In the genomic region with DNA sequence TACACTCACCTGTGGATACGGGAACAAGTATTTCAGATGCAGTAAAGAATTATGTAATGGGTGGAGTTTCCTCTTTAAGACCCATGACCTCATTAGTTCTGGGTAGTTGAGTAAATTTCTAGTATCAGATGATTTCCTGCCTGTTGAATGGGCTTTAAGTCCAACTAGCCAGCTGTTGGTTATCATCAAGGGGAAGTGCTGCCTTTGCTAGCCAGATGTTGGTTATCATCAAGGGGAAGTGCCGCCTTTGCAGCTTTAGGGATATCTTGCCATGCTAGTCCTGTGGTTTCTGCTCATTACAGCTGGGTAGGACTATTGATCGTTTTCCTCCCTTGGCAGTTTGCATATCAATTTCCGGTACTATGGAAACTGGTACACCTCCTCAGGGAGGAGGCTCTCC, we compare ENCODE assay signal across 30 mouse cellular contexts. TPM values are rescaled to one million over a fixed set of nuclear protein-coding genes. Genes with fewer than 3 reads are reported as not detected.
A peak's percentile ranks its signal among the peaks of the same experiment; 100 is the strongest.
DNase-seq lines count a peak whose midpoint lies in the region; ATAC-seq and TF ChIP-seq lines count a peak whose summit lies in the region.
"Had no signal": no experiment of that assay in that cellular context is flagged by ENCODE, and none has a peak within 500 bp of the region (broad histone marks: within the 10 kb centered on the region; RNA-seq: fewer than 3 reads in every experiment).

No protein-coding gene starts in this region.

- no peak overlapping the region for H3K27ac ChIP-seq in forebrain, embryonic 12.5 days
- H3K27ac ChIP-seq: embryonic facial prominence, embryonic 12.5 days; heart, adult 2 months; heart, embryonic 13.5 days; hindbrain, embryonic 12.5 days; kidney, postnatal 0 days; left cerebral cortex, adult 2 months; limb, embryonic 15.5 days; midbrain, embryonic 10.5 days; neural tube, embryonic 15.5 days had no signal

- H3K9ac ChIP-seq in forebrain, embryonic 12.5 days = no peak overlapping the region
- H3K9ac ChIP-seq: embryonic facial prominence, embryonic 12.5 days; heart, embryonic 13.5 days; hindbrain, embryonic 12.5 days; limb, embryonic 15.5 days; neural tube, embryonic 15.5 days had no signal

- no peaks in the 10 kb centered on the region for H3K9me3 ChIP-seq in G1E (replicated peaks)
- H3K9me3 ChIP-seq in forebrain, embryonic 12.5 days = no peaks in the 10 kb centered on the region
- H3K9me3 ChIP-seq: embryonic facial prominence, embryonic 12.5 days; heart, embryonic 13.5 days; hindbrain, embryonic 12.5 days; limb, embryonic 15.5 days; midbrain, embryonic 10.5 days; neural tube, embryonic 15.5 days had no signal

- no peaks in the 10 kb centered on the region for H3K36me3 ChIP-seq in G1E (replicated peaks)
- H3K36me3 ChIP-seq in forebrain, embryonic 12.5 days (replicated peaks) = no peaks in the 10 kb centered on the region
- H3K36me3 ChIP-seq: embryonic facial prominence, embryonic 12.5 days; heart, embryonic 13.5 days; hindbrain, embryonic 12.5 days; limb, embryonic 15.5 days; midbrain, embryonic 10.5 days; neural tube, embryonic 15.5 days had no signal

- H3K4me1 ChIP-seq in G1E (ENCODE audit: insufficient read depth, low read depth, low read length) = peaks cover 50% of the 10 kb centered on the region
- H3K4me1 ChIP-seq in forebrain, embryonic 12.5 days = peaks cover 7% of the 10 kb centered on the region; the same call in 1 of the 2 replicates
- H3K4me1 ChIP-seq: limb, embryonic 15.5 days had no signal

- no peak overlapping the region for H3K4me2 ChIP-seq in forebrain, embryonic 12.5 days
- H3K4me2 ChIP-seq: embryonic facial prominence, embryonic 12.5 days; heart, embryonic 13.5 days; hindbrain, embryonic 12.5 days; limb, embryonic 15.5 days; neural tube, embryonic 15.5 days had no signal

- WGBS in forebrain, embryonic 12.5 days = 92% methylated on average over 4 of the region's 4 CpGs

- ATAC-seq in G1E (ENCODE audit: extremely low read depth, insufficient number of reproducible peaks, low FRiP score, poor library complexity, severe bottlenecking) = peak; percentile 5; the same call in 1 of the 2 replicates
- ATAC-seq in hematopoietic stem cell, adult 5-6 weeks (replicated peaks in 1 of 2; ENCODE audit: insufficient read depth in 1 of 2, low FRiP score in 2 of 2, low TSS enrichment in 1 of 2, low read depth in 1 of 2, poor library complexity in 2 of 2, severe bottlenecking in 2 of 2) = peak; percentile 51 to 74; a peak in 2 of 4 replicates
- ATAC-seq in megakaryocyte progenitor cell, adult 5-6 weeks (replicated peaks; ENCODE audit: poor library complexity) = peak; percentile 89
- no peak for ATAC-seq in forebrain, embryonic 12.5 days (ENCODE audit: low FRiP score)
- ATAC-seq: forebrain, embryonic 14.5 days; midbrain, embryonic 16.5 days had no signal

- DNase-seq in 416B (ENCODE audit: low read depth) = peak; percentile 71
- DNase-seq in G1E (ENCODE audit: low spot score) = no peak
- no peak for DNase-seq in natural killer cell, adult 2 months (ENCODE audit: low spot score in 2 of 2)
- DNase-seq in testis, postnatal 10 days (ENCODE audit: low spot score) = no peak
- no peak for DNase-seq in cerebellum, postnatal 25 days
- DNase-seq: adrenal gland, postnatal 25 days; cerebellum, adult 9-11 months; heart, adult 2 months; heart, postnatal 14 days; kidney, adult 2 months; left cerebral cortex, postnatal 4 days; lung, adult 2 months; right cerebral cortex, postnatal 25 days; thymus, postnatal 25 days had no signal

- TF ChIP-seq CTCF in G1E (IDR thresholded peaks at IDR 0.05; ENCODE audit: low read depth, low read length) = no peak

- peaks cover 2% of the 10 kb centered on the region; the same call in 1 of the 2 replicates for H3K27me3 ChIP-seq in G1E (ENCODE audit: insufficient read depth, low read length)
- H3K27me3 ChIP-seq in forebrain, embryonic 12.5 days = 0 out of 2 replicates have a peak, but pooled peaks cover 8% of the 10 kb centered on the region
- H3K27me3 ChIP-seq: heart, embryonic 13.5 days; hindbrain, embryonic 12.5 days; limb, embryonic 15.5 days; neural tube, embryonic 15.5 days had no signal

- H3K4me3 ChIP-seq in G1E (ENCODE audit: low read depth, low read length) = no peak overlapping the region
- H3K4me3 ChIP-seq in forebrain, embryonic 12.5 days (replicated peaks) = no peak overlapping the region
- H3K4me3 ChIP-seq: embryonic facial prominence, embryonic 12.5 days; heart, adult 2 months; heart, embryonic 13.5 days; hindbrain, embryonic 12.5 days; left cerebral cortex, adult 2 months; limb, embryonic 15.5 days; midbrain, embryonic 10.5 days; neural tube, embryonic 15.5 days had no signal

RNA-seq across cellular contexts. Expression of a gene that starts 2.0 kb away (rescaled TPM):
- not detected in 2 replicates for total RNA-seq in G1E (2014; fragmentation: Nextera tagmentation)
- 0.16 TPM in 1 of 2 replicates, not detected in the other for total RNA-seq in G1E (2017)
- polyA plus RNA-seq in G1E (2012) = not detected in 2 replicates
- not detected in 2 replicates for total RNA-seq in hematopoietic stem cell, adult 5-6 weeks (2017)
- not detected in 2 replicates for total RNA-seq in megakaryocyte progenitor cell, adult 5-6 weeks (2015)
- total RNA-seq in megakaryocyte progenitor cell, adult 5-6 weeks (2017) = not detected in 2 replicates
- polyA plus RNA-seq in forebrain, embryonic 12.5 days (2016; fragmentation: Nextera tagmentation; extraction: Ambion mirVana) = 0.09 and 0.17 TPM in 2 replicates
- total RNA-seq: adrenal gland, postnatal 25 days; gastrocnemius, adult 8-10 months; heart, adult 2 months; heart, postnatal 14 days; left cerebral cortex, adult 2 months had no signal
- polyA plus RNA-seq: C2C12; embryonic facial prominence, embryonic 12.5 days; hindbrain, embryonic 12.5 days; kidney, adult 2 months; kidney, postnatal 0 days; lung, adult 2 months; midbrain, embryonic 10.5 days; spleen, adult 2 months had no signal

RNA-seq across cellular contexts. Expression of a gene that starts 49.8 kb away (rescaled TPM):
- total RNA-seq in G1E (2014; fragmentation: Nextera tagmentation) = 55.3 and 76.0 TPM in 2 replicates
- 79.6 and 80.6 TPM in 2 replicates for total RNA-seq in G1E (2017)
- 53.2 and 79.0 TPM in 2 replicates for polyA plus RNA-seq in G1E (2012)
- total RNA-seq in hematopoietic stem cell, adult 5-6 weeks (2017) = 78.5 and 109 TPM in 2 replicates
- total RNA-seq in megakaryocyte progenitor cell, adult 5-6 weeks (2015) = 61.3 and 67.0 TPM in 2 replicates
- total RNA-seq in megakaryocyte progenitor cell, adult 5-6 weeks (2017) = 58.1 and 66.2 TPM in 2 replicates
- 117 and 119 TPM in 2 replicates for polyA plus RNA-seq in forebrain, embryonic 12.5 days (2016; fragmentation: Nextera tagmentation; extraction: Ambion mirVana)
